Mouse (Mus musculus) midbrain, embryonic 11.5 days (tissue): ENCODE results near the gene Snrpd3. TPM values are rescaled to one million over a fixed set of nuclear protein-coding genes. Genes with fewer than 3 reads are reported as not detected.
A peak's percentile ranks its signal among the peaks of the same experiment; 100 is the strongest.

ENCODE experiments used
- ATAC-seq: fragments of 200-750 bp; cut with Nextera tagmentation; 2 replicates; pipeline ENCODE4 v1.8.0; 2017; ENCODE audit warnings: moderate TSS enrichment, moderate library complexity; ENCODE audit not compliant: low FRiP score
- DNase-seq: peaks from one replicate; pipeline ENCODE4 v3.0.0; 2015; ENCODE audit warnings: low spot score; ENCODE audit errors: missing footprints
- H3K27ac ChIP-seq: fragments of 300-500 bp; sonication (generic); 2 replicates; pipeline ENCODE4 v1.5.1; 2014; ENCODE audit warnings: low read depth, low read length
- H3K27me3 ChIP-seq: fragments of 300-500 bp; sonication (generic); 2 replicates; pipeline ENCODE4 v1.6.1; 2014; ENCODE audit warnings: mild to moderate bottlenecking, low read length, moderate library complexity, mixed read lengths; ENCODE audit not compliant: control insufficient read depth, insufficient read depth
- H3K36me3 ChIP-seq: fragments of 300-500 bp; sonication (generic); 2 replicates; pipeline ENCODE4 v1.6.1; 2014; ENCODE audit warnings: mild to moderate bottlenecking, low read length, moderate library complexity, mixed read lengths; ENCODE audit not compliant: control insufficient read depth, insufficient read depth
- H3K4me1 ChIP-seq: fragments of 300-500 bp; sonication (generic); 2 replicates; pipeline ENCODE4 v1.6.1; 2014; ENCODE audit warnings: low read length; ENCODE audit not compliant: control insufficient read depth, insufficient read depth
- H3K4me2 ChIP-seq: fragments of 300-500 bp; sonication (generic); 2 replicates; pipeline ENCODE4 v1.6.1; 2014; ENCODE audit warnings: mild to moderate bottlenecking, moderate library complexity
- H3K4me3 ChIP-seq: fragments of 300-500 bp; sonication (generic); 2 replicates; pipeline ENCODE4 v1.5.1; 2014; ENCODE audit warnings: low read depth, low read length
- H3K9ac ChIP-seq: fragments of 300-500 bp; sonication (generic); 2 replicates; pipeline ENCODE4 v1.6.1; 2014; ENCODE audit warnings: low read length
- H3K9me3 ChIP-seq: fragments of 300-500 bp; sonication (generic); 2 replicates; pipeline ENCODE4 v1.6.1; 2016; ENCODE audit warnings: low read length; ENCODE audit not compliant: control insufficient read depth
- WGBS: fragments of 180-500 bp; shearing (Covaris S2); extraction: QIAGEN DNeasy Blood & Tissue Kit; methylation state at CpG from one replicate; pipeline ENCODE4 v1.1.7; 2014; 5-methylcytosine and 5-hydroxymethylcytosine counted together
- polyA plus RNA-seq: library from polyadenylated mRNA; unstranded; fragments of >200 nt; fragmentation: Nextera tagmentation; extraction: Ambion mirVana; gene quantifications from 2 replicates; pipeline ENCODE4 v1.2.1, GENCODE M21; 2014

Gene Snrpd3
- polyA plus RNA-seq, 1 experiment from 2014 or later, result 208 TPM

DNA sequence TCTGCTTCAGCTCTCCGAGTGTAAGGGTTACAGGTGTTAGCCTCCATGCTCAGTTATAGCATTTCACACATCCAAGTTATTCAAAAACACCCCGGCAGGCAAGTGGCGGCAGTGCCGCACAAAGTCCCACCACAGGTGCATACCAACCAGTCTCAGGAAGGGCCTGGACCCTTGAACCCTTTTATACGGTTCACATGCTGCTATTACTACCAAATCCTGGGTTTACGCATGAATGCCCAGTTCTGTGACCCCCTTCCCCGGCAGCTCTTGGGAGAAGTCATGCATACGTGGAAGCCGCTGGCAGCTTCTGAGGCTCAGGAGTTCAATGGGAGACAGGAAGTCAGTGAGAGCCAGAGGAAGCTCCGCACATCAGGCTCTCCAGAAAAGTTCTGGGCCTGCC is 55.8 kb downstream of the Snrpd3 start:
- H3K4me1 ChIP-seq, result no peaks in the 10 kb centered on the region

DNA sequence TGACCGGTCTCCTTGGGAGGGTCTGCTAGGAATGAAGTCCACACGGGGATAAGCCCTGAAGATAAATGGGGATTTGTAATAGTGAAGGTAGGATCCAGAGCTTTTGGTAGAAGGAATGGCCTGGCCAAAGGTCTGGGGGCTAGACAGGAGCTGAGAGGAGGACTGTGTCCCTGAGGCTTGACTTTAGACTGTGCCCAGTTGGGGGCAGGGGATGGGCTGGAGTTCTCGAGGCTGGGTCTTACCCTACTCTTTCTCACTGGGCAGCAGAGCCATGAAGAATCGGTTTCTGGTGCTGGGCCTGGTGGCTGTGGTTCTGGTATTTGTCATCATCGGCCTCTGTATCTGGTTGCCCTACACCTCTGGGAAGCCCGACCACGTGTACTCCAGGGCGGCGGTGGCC is 56.6 kb downstream of the Snrpd3 start:
- Histone ChIP-seq H3K36me3 (no peaks in the 10 kb centered on the region), H3K4me3 (no peak overlapping the region), H3K9me3 (no peaks in the 10 kb centered on the region), H3K9ac (no peak overlapping the region), H3K4me1 (no peaks in the 10 kb centered on the region), H3K4me2 (no peak overlapping the region), H3K27ac (no peak overlapping the region), H3K27me3 (no peaks in the 10 kb centered on the region)
- DNase-seq (no peak), ATAC-seq (no peak)
- 86% methylated on average over 9 of the region's 9 CpGs for WGBS

More for the DNA sequence above, 55.8 kb downstream of the Snrpd3 start:
- H3K4me2 ChIP-seq, result no peak overlapping the region
- H3K36me3 ChIP-seq, result no peaks in the 10 kb centered on the region
- no peaks in the 10 kb centered on the region; the same call in 1 of the 2 replicates for H3K27me3 ChIP-seq
- H3K9me3 ChIP-seq, result no peaks in the 10 kb centered on the region
- H3K27ac ChIP-seq, result no peak overlapping the region
- H3K9ac ChIP-seq, result no peak overlapping the region
- ATAC-seq (no peak), DNase-seq (no peak)
- no peak overlapping the region for H3K4me3 ChIP-seq
- WGBS, result 63% methylated on average over 10 of the region's 10 CpGs

DNA sequence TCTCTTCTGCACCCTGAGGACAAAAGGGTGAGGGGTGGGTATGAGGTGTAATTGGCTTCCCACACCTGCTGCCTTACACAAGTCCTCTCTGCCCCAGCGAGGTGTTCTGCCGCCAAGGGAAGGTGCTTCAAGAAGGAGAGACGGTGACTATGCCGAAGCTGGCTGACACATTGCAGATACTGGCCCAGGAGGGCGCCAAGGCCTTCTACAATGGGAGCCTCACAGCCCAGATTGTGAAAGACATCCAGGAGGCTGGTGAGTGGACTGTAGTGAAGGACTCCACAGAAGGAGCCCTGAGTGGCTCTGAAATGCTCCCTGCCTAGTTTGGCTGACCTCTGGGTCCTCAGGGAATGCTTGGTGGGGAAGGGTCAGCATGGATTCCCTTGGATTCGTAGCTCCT is 61.8 kb downstream of the Snrpd3 start:
- 84% methylated on average over 6 of the region's 6 CpGs for WGBS
- no peak for DNase-seq
- no peaks in the 10 kb centered on the region for H3K9me3 ChIP-seq

DNA sequence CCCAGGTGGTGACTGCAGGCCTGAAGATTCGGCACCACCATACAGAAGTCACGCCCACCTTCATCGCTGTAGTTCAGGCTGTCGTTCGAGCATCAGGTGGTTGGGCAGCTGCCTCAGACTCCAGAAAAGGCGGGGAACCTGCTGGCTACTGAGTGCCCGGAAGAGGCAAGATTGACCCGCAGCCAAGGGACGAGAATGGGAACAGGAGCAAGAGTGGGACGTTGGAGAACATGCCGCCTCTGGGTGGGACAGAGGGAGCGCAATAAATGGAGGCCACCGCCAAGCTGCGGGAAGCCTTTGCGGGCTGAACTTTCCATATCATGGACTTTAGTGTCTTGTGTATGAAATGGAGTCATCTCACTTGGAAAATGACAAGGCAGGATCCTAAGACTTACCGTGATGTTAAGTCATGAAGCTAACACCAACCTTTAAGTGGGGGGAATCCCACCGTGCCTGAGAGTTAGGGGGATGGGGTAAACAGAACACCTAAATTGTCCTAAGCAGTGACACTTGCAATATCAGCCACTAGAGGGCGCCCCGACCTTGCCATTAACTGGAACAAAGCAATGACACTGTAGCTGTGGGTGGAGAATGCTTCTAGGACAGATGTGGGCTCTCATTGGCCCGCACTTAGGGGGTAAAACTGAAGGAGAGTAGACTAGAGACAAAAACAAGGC is 68.7 kb downstream of the Snrpd3 start:
- H3K4me3 ChIP-seq, result no peak overlapping the region

More for the DNA sequence above, 61.8 kb downstream of the Snrpd3 start:
- Histone ChIP-seq H3K4me3 (no peak overlapping the region), H3K9ac (no peak overlapping the region), H3K27ac (no peak overlapping the region), H3K4me2 (no peak overlapping the region), H3K36me3 (no peaks in the 10 kb centered on the region), H3K4me1 (no peaks in the 10 kb centered on the region), H3K27me3 (no peaks in the 10 kb centered on the region; the same call in 1 of the 2 replicates)
- ATAC-seq, result no peak

DNA sequence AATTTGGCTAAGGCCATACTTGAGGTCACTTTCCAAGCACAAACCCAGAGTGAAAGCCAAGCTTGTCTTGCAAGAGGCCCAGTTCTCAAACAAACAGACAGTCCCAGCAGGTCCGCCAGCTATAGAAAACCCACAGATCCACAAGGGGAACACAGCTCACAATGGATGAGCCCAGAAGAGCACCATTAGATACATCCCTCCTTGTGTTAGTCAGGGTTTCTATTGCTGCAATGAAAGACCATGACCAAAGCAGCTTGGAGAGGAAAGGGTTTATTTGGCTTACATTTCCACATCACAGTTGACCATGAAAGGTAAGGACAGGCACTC is 69.2 kb downstream of the Snrpd3 start:
- no peaks in the 10 kb centered on the region; the same call in 1 of the 2 replicates for H3K27me3 ChIP-seq
- peak; percentile 22; the same call in 1 of the 2 replicates for ATAC-seq
- H3K4me3 ChIP-seq, result no peak overlapping the region
- no peak overlapping the region for H3K4me2 ChIP-seq
- H3K9ac ChIP-seq, result no peak overlapping the region
- DNase-seq, result no peak
- H3K27ac ChIP-seq, result no peak overlapping the region
- WGBS, result 87% methylated on average over 1 of the region's 1 CpGs
- H3K9me3 ChIP-seq, result no peaks in the 10 kb centered on the region
- no peaks in the 10 kb centered on the region for H3K36me3 ChIP-seq
- 0 out of 2 replicates have a peak, but pooled peaks cover 2% of the 10 kb centered on the region for H3K4me1 ChIP-seq

More for the DNA sequence above, 68.7 kb downstream of the Snrpd3 start:
- no peaks in the 10 kb centered on the region for H3K9me3 ChIP-seq
- WGBS, result 25% methylated on average over 20 of the region's 20 CpGs
- ATAC-seq (peak; percentile 81), DNase-seq (peak; percentile 99)
- H3K36me3 ChIP-seq, result no peaks in the 10 kb centered on the region
- no peaks in the 10 kb centered on the region; the same call in 1 of the 2 replicates for H3K27me3 ChIP-seq
- no peak overlapping the region for H3K4me2 ChIP-seq
- H3K27ac ChIP-seq, result no peak overlapping the region
- H3K4me1 ChIP-seq, result 0 out of 2 replicates have a peak, but pooled peaks cover 2% of the 10 kb centered on the region
- H3K9ac ChIP-seq, result no peak overlapping the region

Other genes with a start within 250 kb of the Snrpd3 start
- gene Adora2a, start 200.7 kb upstream of the Snrpd3 start, polyA plus RNA-seq, result 2.8 and 4.0 TPM in 2 replicates
- gene Upb1, start 116.4 kb upstream of the Snrpd3 start, polyA plus RNA-seq, result not detected in 2 replicates
- gene Gucd1, start 421 bp downstream of the Snrpd3 start, polyA plus RNA-seq, result 27.8 and 36.0 TPM in 2 replicates
- gene Lrrc75b, start 42.8 kb downstream of the Snrpd3 start, polyA plus RNA-seq, result 3.3 and 4.1 TPM in 2 replicates
- 1.5 and 2.1 TPM in 2 replicates for gene Ggt1, start 44.1 kb downstream of the Snrpd3 start, polyA plus RNA-seq
- gene Ggt5, start 71.8 kb downstream of the Snrpd3 start, polyA plus RNA-seq, result 0.25 and 0.29 TPM in 2 replicates
- 1.2 and 1.6 TPM in 2 replicates for gene Susd2, start 126.5 kb downstream of the Snrpd3 start, polyA plus RNA-seq
- 28.7 and 31.6 TPM in 2 replicates for gene Cabin1, start 246.8 kb downstream of the Snrpd3 start, polyA plus RNA-seq